Mouse (Mus musculus): ENCODE measurements around the gene Rnf10. TPM values are rescaled to one million over a fixed set of nuclear protein-coding genes. Genes with fewer than 3 reads are reported as not detected.

Rnf10 gene
- polyA plus RNA-seq, 1 experiment from 2014 or later, result 64.9 TPM

GRCm38 (mm10) chr5:115220931-115221640, 51.6 kb downstream of the Rnf10 start:
- Histone ChIP-seq H3K9ac (ENCODE audit: low read depth, low read length) (no peak overlapping the region), H3K4me1 (replicated peaks; ENCODE audit: control insufficient read depth, insufficient read depth, low read length) (no peaks in the 10 kb centered on the region), H3K27me3 (replicated peaks; ENCODE audit: control insufficient read depth, insufficient read depth, low read length) (peaks cover 17% of the 10 kb centered on the region; the same call in 1 of the 2 replicates), H3K4me2 (replicated peaks; ENCODE audit: low read depth) (no peak overlapping the region), H3K36me3 (ENCODE audit: control insufficient read depth, insufficient read depth) (no peaks in the 10 kb centered on the region), H3K9me3 (ENCODE audit: control insufficient read depth) (no peaks in the 10 kb centered on the region), H3K27ac (ENCODE audit: low read depth, low read length) (no peak overlapping the region), H3K4me3 (ENCODE audit: low read depth, low read length) (no peak overlapping the region)
- no peak for TF ChIP-seq CTCF (IDR thresholded peaks at IDR 0.05; ENCODE audit: low read depth)
- no peak for ATAC-seq
- WGBS, result 41% methylated on average over 13 of the region's 13 CpGs

DNA sequence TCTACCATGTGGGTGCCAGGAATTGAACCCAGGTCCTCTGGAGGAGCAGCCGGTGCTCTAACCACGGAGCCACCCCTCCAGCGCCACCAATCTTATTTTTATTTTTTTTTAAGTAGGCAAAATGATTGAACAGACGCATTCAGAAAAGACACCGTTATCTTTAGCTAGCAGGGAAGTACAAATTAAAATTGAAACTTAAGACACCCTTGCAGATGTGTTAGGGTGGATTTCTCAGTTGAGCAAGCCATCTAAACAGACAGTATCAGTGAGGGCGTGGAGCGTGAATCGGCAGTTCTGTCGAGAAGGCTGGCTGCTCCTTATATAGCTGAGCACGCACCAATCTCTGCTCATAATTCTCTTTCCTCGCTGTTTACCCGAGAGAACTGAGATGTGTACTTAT, 54.7 kb downstream of the Rnf10 start:
- no peak for ATAC-seq
- 89% methylated on average over 12 of the region's 12 CpGs for WGBS
- Histone ChIP-seq H3K9ac (ENCODE audit: low read depth, low read length) (no peak overlapping the region), H3K36me3 (ENCODE audit: control insufficient read depth, insufficient read depth) (no peaks in the 10 kb centered on the region), H3K4me2 (replicated peaks; ENCODE audit: low read depth) (no peak overlapping the region), H3K27me3 (replicated peaks; ENCODE audit: control insufficient read depth, insufficient read depth, low read length) (peaks cover 30% of the 10 kb centered on the region), H3K4me1 (replicated peaks; ENCODE audit: control insufficient read depth, insufficient read depth, low read length) (no peaks in the 10 kb centered on the region), H3K4me3 (ENCODE audit: low read depth, low read length) (no peak overlapping the region), H3K9me3 (ENCODE audit: control insufficient read depth) (no peaks in the 10 kb centered on the region), H3K27ac (ENCODE audit: low read depth, low read length) (no peak overlapping the region)
- TF ChIP-seq CTCF (IDR thresholded peaks at IDR 0.05; ENCODE audit: low read depth), result no peak

DNA sequence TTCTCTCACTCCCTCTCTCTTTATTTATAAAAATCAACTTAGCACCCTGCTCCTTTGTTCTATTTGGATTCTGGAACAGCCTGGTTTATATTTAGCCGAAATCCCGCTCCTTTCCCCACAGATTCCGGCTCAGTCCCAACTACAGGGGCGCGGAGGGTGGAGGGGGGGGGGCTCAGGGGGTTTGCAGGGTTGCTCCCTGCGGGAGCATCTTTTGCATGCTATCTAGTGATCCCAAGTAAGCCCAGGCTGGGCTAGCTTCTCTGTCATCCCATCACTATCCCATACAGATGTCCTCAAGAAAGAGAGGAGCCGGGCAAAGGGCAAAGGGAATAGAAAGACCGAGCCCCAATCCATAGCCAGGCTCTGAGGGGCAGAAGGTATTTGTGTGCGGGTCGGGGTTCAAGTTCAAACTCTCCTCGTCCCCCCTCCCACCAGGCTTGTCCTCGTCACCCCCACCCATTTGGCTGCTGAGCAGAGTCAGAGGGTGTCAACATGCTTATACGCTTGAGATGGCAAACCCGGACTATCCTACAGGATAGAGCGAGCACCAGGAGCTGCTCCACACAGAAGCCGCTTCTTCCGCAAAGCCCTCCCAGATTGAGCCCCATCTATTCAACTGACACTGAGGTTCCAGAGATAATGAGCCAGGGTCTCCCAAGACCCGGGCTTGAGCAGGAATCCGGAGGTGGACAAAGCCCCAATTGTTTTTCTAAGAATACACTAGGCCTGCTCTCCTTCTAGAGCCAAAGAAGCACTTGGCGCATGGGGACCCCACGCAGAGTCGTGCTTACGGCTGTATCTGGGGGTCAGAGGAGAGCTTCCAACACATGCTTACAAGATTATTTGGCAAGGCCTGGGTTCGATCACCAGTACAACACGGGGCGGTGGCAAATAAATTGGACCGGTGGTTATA, 57.2 kb downstream of the Rnf10 start:
- Histone ChIP-seq H3K9ac (ENCODE audit: low read depth, low read length) (0 out of 2 replicates have a peak overlapping the region, but pooled peaks have one; percentile 22), H3K27ac (ENCODE audit: low read depth, low read length) (no peak overlapping the region), H3K27me3 (replicated peaks; ENCODE audit: control insufficient read depth, insufficient read depth, low read length) (peaks cover 22% of the 10 kb centered on the region), H3K4me2 (replicated peaks; ENCODE audit: low read depth) (peak overlapping the region; percentile 57), H3K36me3 (ENCODE audit: control insufficient read depth, insufficient read depth) (no peaks in the 10 kb centered on the region), H3K4me1 (replicated peaks; ENCODE audit: control insufficient read depth, insufficient read depth, low read length) (no peaks in the 10 kb centered on the region), H3K9me3 (ENCODE audit: control insufficient read depth) (no peaks in the 10 kb centered on the region), H3K4me3 (ENCODE audit: low read depth, low read length) (peak overlapping the region; percentile 31; the same call in 1 of the 2 replicates)
- WGBS, result 29% methylated on average over 27 of the region's 27 CpGs
- no peak for TF ChIP-seq CTCF (IDR thresholded peaks at IDR 0.05; ENCODE audit: low read depth)
- ATAC-seq, result no peak

- 3% methylated on average over 17 of the region's 17 CpGs for WGBS
- Histone ChIP-seq H3K27me3 (replicated peaks; ENCODE audit: control insufficient read depth, insufficient read depth, low read length) (peaks cover 18% of the 10 kb centered on the region), H3K4me1 (replicated peaks; ENCODE audit: control insufficient read depth, insufficient read depth, low read length) (no peaks in the 10 kb centered on the region), H3K9me3 (ENCODE audit: control insufficient read depth) (no peaks in the 10 kb centered on the region), H3K4me3 (ENCODE audit: low read depth, low read length) (peak overlapping the region; percentile 31), H3K36me3 (ENCODE audit: control insufficient read depth, insufficient read depth) (no peaks in the 10 kb centered on the region), H3K27ac (ENCODE audit: low read depth, low read length) (no peak overlapping the region), H3K9ac (ENCODE audit: low read depth, low read length) (peak overlapping the region; percentile 22; the same call in 1 of the 2 replicates), H3K4me2 (replicated peaks; ENCODE audit: low read depth) (peak overlapping the region; percentile 57)
- no peak for ATAC-seq
- TF ChIP-seq CTCF (IDR thresholded peaks at IDR 0.05; ENCODE audit: low read depth), result no peak
Measured at GRCm38 (mm10) chr5:115214864-115215263, 57.8 kb downstream of the Rnf10 start.

DNA sequence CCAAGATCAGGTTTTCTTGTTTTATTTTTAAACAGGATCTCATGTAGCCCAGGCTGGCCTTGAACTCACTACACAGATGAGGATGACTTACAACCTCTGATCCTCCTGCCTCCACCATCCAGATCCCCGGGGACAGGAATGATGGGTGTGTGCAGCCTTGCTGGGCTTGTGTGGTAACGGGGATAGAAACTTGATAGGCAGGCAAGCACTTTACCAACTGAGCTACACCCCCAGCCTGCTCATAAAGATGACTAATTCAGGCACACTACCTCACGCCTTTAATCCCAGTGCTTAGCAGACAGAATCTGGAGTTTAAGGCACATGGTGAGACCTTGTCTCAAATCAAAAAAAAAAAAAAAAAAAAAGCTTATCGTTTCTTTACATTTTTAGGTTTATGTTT, 59.8 kb downstream of the Rnf10 start:
- ATAC-seq, result no peak
- TF ChIP-seq CTCF (IDR thresholded peaks at IDR 0.05; ENCODE audit: low read depth), result no peak
- H3K9ac ChIP-seq (ENCODE audit: low read depth, low read length), result no peak overlapping the region
- no peaks in the 10 kb centered on the region for H3K9me3 ChIP-seq (ENCODE audit: control insufficient read depth)
- H3K27ac ChIP-seq (ENCODE audit: low read depth, low read length), result no peak overlapping the region
- no peak overlapping the region for H3K4me2 ChIP-seq (replicated peaks; ENCODE audit: low read depth)
- WGBS, result 43% methylated on average over 4 of the region's 4 CpGs
- H3K4me3 ChIP-seq (ENCODE audit: low read depth, low read length), result no peak overlapping the region
- no peaks in the 10 kb centered on the region for H3K36me3 ChIP-seq (ENCODE audit: control insufficient read depth, insufficient read depth)
- H3K4me1 ChIP-seq (replicated peaks; ENCODE audit: control insufficient read depth, insufficient read depth, low read length), result no peaks in the 10 kb centered on the region
- H3K27me3 ChIP-seq (replicated peaks; ENCODE audit: control insufficient read depth, insufficient read depth, low read length), result peaks cover 18% of the 10 kb centered on the region

DNA sequence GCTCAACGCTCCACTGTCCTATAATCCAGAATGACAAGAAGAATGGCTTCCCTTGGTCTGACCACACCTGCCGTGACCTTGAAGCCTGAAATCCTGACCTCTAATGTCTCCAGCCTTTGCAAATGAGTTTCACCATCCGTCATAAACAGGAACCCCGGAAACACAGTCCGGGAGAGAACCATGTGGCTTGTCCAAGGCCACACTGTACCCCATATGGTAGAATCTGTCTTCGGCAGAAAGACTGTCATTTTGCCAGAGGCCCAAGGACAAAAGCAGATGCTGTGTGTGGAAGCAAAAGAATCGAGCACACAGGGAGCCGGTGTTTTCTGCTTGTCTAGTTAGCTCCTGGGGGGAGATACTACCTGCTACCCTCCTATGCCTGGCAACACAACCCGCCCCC, 60.2 kb downstream of the Rnf10 start:
- H3K36me3 ChIP-seq (ENCODE audit: control insufficient read depth, insufficient read depth), result no peaks in the 10 kb centered on the region
- H3K4me3 ChIP-seq (ENCODE audit: low read depth, low read length), result no peak overlapping the region
- H3K4me2 ChIP-seq (replicated peaks; ENCODE audit: low read depth), result no peak overlapping the region
- no peak overlapping the region for H3K9ac ChIP-seq (ENCODE audit: low read depth, low read length)
- H3K9me3 ChIP-seq (ENCODE audit: control insufficient read depth), result no peaks in the 10 kb centered on the region
- 76% methylated on average over 9 of the region's 9 CpGs for WGBS
- no peaks in the 10 kb centered on the region for H3K4me1 ChIP-seq (replicated peaks; ENCODE audit: control insufficient read depth, insufficient read depth, low read length)
- H3K27me3 ChIP-seq (replicated peaks; ENCODE audit: control insufficient read depth, insufficient read depth, low read length), result peaks cover 18% of the 10 kb centered on the region
- TF ChIP-seq CTCF (IDR thresholded peaks at IDR 0.05; ENCODE audit: low read depth), result no peak
- no peak overlapping the region for H3K27ac ChIP-seq (ENCODE audit: low read depth, low read length)
- ATAC-seq, result no peak
